Mouse (Mus musculus): Measurements from ENCODE around the gene Maff. TPM values are rescaled to one million over a fixed set of nuclear protein-coding genes. Genes with fewer than 3 reads are reported as not detected.
A peak's percentile ranks its signal among the peaks of the same experiment; 100 is the strongest.

Gene Maff
- polyA plus RNA-seq, 1 experiment from 2014 or later = 0.97 TPM

GRCm38 (mm10) chr15:79354619-79355018, 8.2 kb downstream of the Maff start:
- WGBS = 85% methylated on average over 4 of the region's 4 CpGs
- no peak for ATAC-seq (replicated peaks)
- Histone ChIP-seq H3K9me3 (no peaks in the 10 kb centered on the region), H3K4me2 (replicated peaks) (no peak overlapping the region), H3K4me3 (no peak overlapping the region), H3K27ac (replicated peaks) (no peak overlapping the region), H3K27me3 (peaks cover 9% of the 10 kb centered on the region; the same call in 1 of the 2 replicates), H3K4me1 (peaks cover 18% of the 10 kb centered on the region), H3K36me3 (no peaks in the 10 kb centered on the region), H3K9ac (replicated peaks) (no peak overlapping the region)

GRCm38 (mm10) chr15:79356481-79356880, 10.1 kb downstream of the Maff start:
- peak overlapping the region; percentile 44; the same call in 1 of the 2 replicates for H3K4me3 ChIP-seq
- H3K9me3 ChIP-seq = no peaks in the 10 kb centered on the region
- H3K36me3 ChIP-seq = peaks cover 2% of the 10 kb centered on the region; the same call in 1 of the 2 replicates
- ATAC-seq (replicated peaks) = no peak
- no peak overlapping the region for H3K27ac ChIP-seq (replicated peaks)
- peaks cover 9% of the 10 kb centered on the region; the same call in 1 of the 2 replicates for H3K27me3 ChIP-seq
- WGBS = 78% methylated on average over 8 of the region's 8 CpGs
- no peak overlapping the region for H3K9ac ChIP-seq (replicated peaks)
- H3K4me2 ChIP-seq (replicated peaks) = peak overlapping the region; percentile 89; the same call in 1 of the 2 replicates
- H3K4me1 ChIP-seq = peaks cover 18% of the 10 kb centered on the region

- peaks cover 4% of the 10 kb centered on the region; the same call in 1 of the 2 replicates for H3K36me3 ChIP-seq
- peak; percentile 74 for ATAC-seq (replicated peaks)
- H3K27me3 ChIP-seq = peaks cover 9% of the 10 kb centered on the region; the same call in 1 of the 2 replicates
- peak overlapping the region; percentile 48 for H3K9ac ChIP-seq (replicated peaks)
- WGBS = under 1% methylated on average over 71 of the region's 77 CpGs
- H3K4me3 ChIP-seq = peak overlapping the region; percentile 44
- H3K27ac ChIP-seq (replicated peaks) = no peak overlapping the region; the same call in 1 of the 2 replicates
- H3K4me2 ChIP-seq (replicated peaks) = peak overlapping the region; percentile 89
- no peaks in the 10 kb centered on the region for H3K9me3 ChIP-seq
- H3K4me1 ChIP-seq = peaks cover 18% of the 10 kb centered on the region
These were observed 10.9 kb downstream of the Maff start for GRCm38 (mm10) chr15:79357036-79357911.

GRCm38 (mm10) chr15:79357974-79358690, 11.7 kb downstream of the Maff start:
- 41% methylated on average over 12 of the region's 12 CpGs for WGBS
- Histone ChIP-seq H3K36me3 (peaks cover 4% of the 10 kb centered on the region; the same call in 1 of the 2 replicates), H3K9ac (replicated peaks) (no peak overlapping the region), H3K4me2 (replicated peaks) (peak overlapping the region; percentile 89), H3K27ac (replicated peaks) (no peak overlapping the region; the same call in 1 of the 2 replicates), H3K9me3 (no peaks in the 10 kb centered on the region), H3K4me3 (peak overlapping the region; percentile 44), H3K27me3 (peaks cover 9% of the 10 kb centered on the region; the same call in 1 of the 2 replicates), H3K4me1 (peaks cover 18% of the 10 kb centered on the region)
- ATAC-seq (replicated peaks) = no peak

GRCm38 (mm10) chr15:79359954-79360353, 13.5 kb downstream of the Maff start:
- WGBS = 28% methylated on average over 6 of the region's 6 CpGs

GRCm38 (mm10) chr15:79360371-79360770, 13.9 kb downstream of the Maff start:
- H3K4me3 ChIP-seq = no peak overlapping the region
- H3K9ac ChIP-seq (replicated peaks) = no peak overlapping the region
- peaks cover 18% of the 10 kb centered on the region for H3K4me1 ChIP-seq
- WGBS = 63% methylated on average over 7 of the region's 7 CpGs
- H3K9me3 ChIP-seq = no peaks in the 10 kb centered on the region
- H3K4me2 ChIP-seq (replicated peaks) = no peak overlapping the region
- H3K27me3 ChIP-seq = peaks cover 9% of the 10 kb centered on the region; the same call in 1 of the 2 replicates
- peaks cover 21% of the 10 kb centered on the region; the same call in 1 of the 2 replicates for H3K36me3 ChIP-seq
- no peak for ATAC-seq (replicated peaks)
- H3K27ac ChIP-seq (replicated peaks) = no peak overlapping the region

More at GRCm38 (mm10) chr15:79359954-79360353, 13.5 kb downstream of the Maff start:
- Histone ChIP-seq H3K4me1 (peaks cover 18% of the 10 kb centered on the region), H3K36me3 (peaks cover 17% of the 10 kb centered on the region; the same call in 1 of the 2 replicates), H3K4me2 (replicated peaks) (no peak overlapping the region), H3K9ac (replicated peaks) (no peak overlapping the region), H3K27me3 (peaks cover 9% of the 10 kb centered on the region; the same call in 1 of the 2 replicates), H3K9me3 (no peaks in the 10 kb centered on the region), H3K4me3 (no peak overlapping the region), H3K27ac (replicated peaks) (no peak overlapping the region)
- ATAC-seq (replicated peaks) = no peak

- no peak overlapping the region for H3K4me2 ChIP-seq (replicated peaks)
- peaks cover 8% of the 10 kb centered on the region; the same call in 1 of the 2 replicates for H3K27me3 ChIP-seq
- no peak for ATAC-seq (replicated peaks)
- no peak overlapping the region for H3K9ac ChIP-seq (replicated peaks)
- no peaks in the 10 kb centered on the region for H3K9me3 ChIP-seq
- 69% methylated on average over 4 of the region's 4 CpGs for WGBS
- peaks cover 18% of the 10 kb centered on the region for H3K4me1 ChIP-seq
- H3K36me3 ChIP-seq = peaks cover 27% of the 10 kb centered on the region; the same call in 1 of the 2 replicates
- H3K4me3 ChIP-seq = no peak overlapping the region
- no peak overlapping the region for H3K27ac ChIP-seq (replicated peaks)
These were observed 14.6 kb downstream of the Maff start for GRCm38 (mm10) chr15:79361023-79361422.

- H3K4me2 ChIP-seq (replicated peaks) = no peak overlapping the region
- WGBS = 75% methylated on average over 6 of the region's 6 CpGs
- no peaks in the 10 kb centered on the region for H3K9me3 ChIP-seq
- no peak overlapping the region for H3K27ac ChIP-seq (replicated peaks)
- no peaks in the 10 kb centered on the region for H3K4me1 ChIP-seq
- no peak for ATAC-seq (replicated peaks)
- H3K4me3 ChIP-seq = no peak overlapping the region
- no peak overlapping the region for H3K9ac ChIP-seq (replicated peaks)
- H3K27me3 ChIP-seq = no peaks in the 10 kb centered on the region
- H3K36me3 ChIP-seq = peaks cover 32% of the 10 kb centered on the region; the same call in 1 of the 2 replicates
These were observed 17.7 kb downstream of the Maff start for GRCm38 (mm10) chr15:79364120-79364519.

GRCm38 (mm10) chr15:79365068-79365467, 18.6 kb downstream of the Maff start:
- 96% methylated on average over 12 of the region's 12 CpGs for WGBS
- Histone ChIP-seq H3K27ac (replicated peaks) (no peak overlapping the region), H3K27me3 (no peaks in the 10 kb centered on the region), H3K9ac (replicated peaks) (no peak overlapping the region), H3K36me3 (peaks cover 41% of the 10 kb centered on the region), H3K9me3 (no peaks in the 10 kb centered on the region), H3K4me1 (no peaks in the 10 kb centered on the region), H3K4me3 (no peak overlapping the region), H3K4me2 (replicated peaks) (no peak overlapping the region)
- ATAC-seq (replicated peaks) = no peak

- 91% methylated on average over 5 of the region's 5 CpGs for WGBS
- H3K9me3 ChIP-seq = no peaks in the 10 kb centered on the region
- H3K36me3 ChIP-seq = peaks cover 40% of the 10 kb centered on the region
These were observed 20.0 kb downstream of the Maff start for GRCm38 (mm10) chr15:79366402-79366801.

GRCm38 (mm10) chr15:79368313-79368811, 21.9 kb downstream of the Maff start:
- no peaks in the 10 kb centered on the region for H3K4me1 ChIP-seq
- no peaks in the 10 kb centered on the region for H3K27me3 ChIP-seq
- WGBS = 71% methylated on average over 14 of the region's 14 CpGs
- ATAC-seq (replicated peaks) = no peak
- H3K9ac ChIP-seq (replicated peaks) = no peak overlapping the region
- H3K4me3 ChIP-seq = no peak overlapping the region
- no peak overlapping the region for H3K4me2 ChIP-seq (replicated peaks)
- H3K36me3 ChIP-seq = peaks cover 46% of the 10 kb centered on the region
- H3K9me3 ChIP-seq = no peaks in the 10 kb centered on the region
- no peak overlapping the region for H3K27ac ChIP-seq (replicated peaks)

More at GRCm38 (mm10) chr15:79366402-79366801, 20.0 kb downstream of the Maff start:
- Histone ChIP-seq H3K4me2 (replicated peaks) (no peak overlapping the region), H3K4me1 (no peaks in the 10 kb centered on the region), H3K27me3 (no peaks in the 10 kb centered on the region), H3K27ac (replicated peaks) (no peak overlapping the region), H3K9ac (replicated peaks) (no peak overlapping the region), H3K4me3 (no peak overlapping the region)
- no peak for ATAC-seq (replicated peaks)
